Mouse (Mus musculus) erythroid progenitor cell, adult 5-6 weeks (primary cell): ENCODE data around the gene Tmem95. TPM values are rescaled to one million over a fixed set of nuclear protein-coding genes. Genes with fewer than 3 reads are reported as not detected.
A peak's percentile ranks its signal among the peaks of the same experiment; 100 is the strongest.
"Not testable (repeated sequence)": the region's sequence is repeated elsewhere in the genome, so short reads cannot be mapped to it uniquely, and the experiment has no call there.

ENCODE experiments used
- ATAC-seq: replicated peaks from 2 replicates; pipeline ENCODE4 v1.8.0; 2016; ENCODE audit warnings: moderate number of reproducible peaks, mild to moderate bottlenecking, moderate TSS enrichment, inconsistent platforms; ENCODE audit not compliant: poor library complexity, low FRiP score, severe bottlenecking
- total RNA-seq, 2 experiments: library from RNA; stranded (forward) in 1 of 2; stranded (reverse) in 1 of 2; fragments of 150-400 nt in 1 of 2; fragments of 186-747, 209-891 nt in 1 of 2; gene quantifications; 2 replicates each; pipeline versions ENCODE4 v1.2.3 to v1.2.4; 2015 to 2017; ENCODE audit warnings: low replicate concordance in 2 of 2

Gene Tmem95
- total RNA-seq, 2 experiments from 2014 or later = not detected

GRCm38 (mm10) chr11:69881787-69882670, 4.2 kb upstream of the Tmem95 start:
- ATAC-seq = no peak

- peak; percentile 48 for ATAC-seq
These were observed 3.2 kb upstream of the Tmem95 start, which contains the start of gene Kctd11 for GRCm38 (mm10) chr11:69880853-69881603. Kctd11 (minus strand) TSS chr11:69881406.

- ATAC-seq = peak; percentile 66
These were observed 2.7 kb upstream of the Tmem95 start for GRCm38 (mm10) chr11:69880506-69880852.

- ATAC-seq = no peak
These were observed 1.9 kb upstream of the Tmem95 start for GRCm38 (mm10) chr11:69879711-69880110.

GRCm38 (mm10) chr11:69878952-69879351, 1.1 kb upstream of the Tmem95 start:
- ATAC-seq = no peak

- no peak for ATAC-seq
These were observed 581 bp upstream of the Tmem95 start for GRCm38 (mm10) chr11:69878399-69878798.

- ATAC-seq = peak; percentile 78
These were observed 951 bp downstream of the Tmem95 start for GRCm38 (mm10) chr11:69876867-69877266.

- no peak for ATAC-seq
These were observed 1.6 kb downstream of the Tmem95 start for GRCm38 (mm10) chr11:69876186-69876585.

- ATAC-seq = no peak
These were observed 5.4 kb downstream of the Tmem95 start for GRCm38 (mm10) chr11:69872451-69872850.

GRCm38 (mm10) chr11:69871822-69872221, 6.0 kb downstream of the Tmem95 start:
- ATAC-seq = no peak

GRCm38 (mm10) chr11:69870289-69871069, 7.3 kb downstream of the Tmem95 start:
- ATAC-seq = no peak

GRCm38 (mm10) chr11:69867335-69867734, 10.5 kb downstream of the Tmem95 start:
- no peak for ATAC-seq

- ATAC-seq = no peak
These were observed 12.3 kb downstream of the Tmem95 start for GRCm38 (mm10) chr11:69865561-69865960.

- ATAC-seq = peak; percentile 81
These were observed 13.5 kb downstream of the Tmem95 start for GRCm38 (mm10) chr11:69864138-69864860.

GRCm38 (mm10) chr11:69863729-69864128, 14.1 kb downstream of the Tmem95 start:
- ATAC-seq = not testable (repeated sequence)

GRCm38 (mm10) chr11:69858113-69858998, 19.5 kb downstream of the Tmem95 start, which contains the start of gene Tnk1:
Tnk1 (minus strand) TSS chr11:69858730.
- ATAC-seq = no peak

GRCm38 (mm10) chr11:69855347-69855746, 22.5 kb downstream of the Tmem95 start:
- peak; percentile 61 for ATAC-seq

GRCm38 (mm10) chr11:69854680-69855079, 23.1 kb downstream of the Tmem95 start:
- ATAC-seq = 0 out of 2 replicates have a peak, but pooled peaks have one; percentile 7
